Mouse (Mus musculus) thymus, postnatal 4 days (tissue): ENCODE measurements around the gene Arhgef17.

Experiments used
- DNase-seq: peaks from one replicate; pipeline ENCODE4 v3.0.0; 2021

The Arhgef17 gene

DNA sequence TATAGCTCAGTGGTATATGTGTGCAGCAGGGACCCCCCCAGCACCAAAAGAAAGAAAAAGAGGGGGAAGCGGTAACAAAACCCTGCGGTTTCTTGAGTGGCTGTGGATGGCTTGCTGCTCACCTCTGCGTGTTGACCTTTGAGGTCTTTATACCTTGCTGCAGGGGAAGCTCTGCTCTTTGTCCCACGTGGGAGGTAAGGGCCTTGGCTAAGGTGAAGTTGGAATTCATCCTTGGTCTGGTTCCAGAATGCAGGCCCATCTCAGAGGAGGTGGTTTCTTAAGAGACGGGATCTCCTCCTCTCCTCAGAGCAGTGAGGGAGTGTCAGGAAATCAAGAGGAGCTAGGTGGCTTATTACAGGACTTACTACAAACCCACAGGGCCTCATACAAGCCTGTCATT, 89.7 kb downstream of the Arhgef17 start:
- DNase-seq: no peak

DNA sequence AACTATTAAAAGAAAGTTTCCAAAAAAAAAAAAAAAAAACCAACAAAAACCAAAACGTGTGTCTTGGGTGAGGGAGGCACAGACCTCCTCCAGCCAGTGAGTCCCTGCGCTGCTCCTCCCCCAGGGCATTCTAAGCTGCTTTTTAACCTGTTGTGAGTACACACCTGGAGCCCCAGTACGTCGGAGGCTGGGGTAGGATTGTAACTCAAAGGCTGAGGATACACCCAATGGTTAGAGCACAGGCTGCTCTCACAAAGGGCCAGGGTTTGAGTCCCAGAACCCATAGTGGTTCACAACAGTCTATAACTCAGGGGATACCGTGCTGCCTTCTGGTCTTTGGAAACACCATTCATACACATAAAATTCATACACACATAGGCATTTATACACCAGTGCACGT, 90.3 kb downstream of the Arhgef17 start:
- no peak for DNase-seq

GRCm38 (mm10) chr7:100840906-100841305, 91.0 kb downstream of the Arhgef17 start:
- DNase-seq: no peak

- DNase-seq: no peak
These were observed 92.1 kb downstream of the Arhgef17 start for GRCm38 (mm10) chr7:100839632-100840402.

DNA sequence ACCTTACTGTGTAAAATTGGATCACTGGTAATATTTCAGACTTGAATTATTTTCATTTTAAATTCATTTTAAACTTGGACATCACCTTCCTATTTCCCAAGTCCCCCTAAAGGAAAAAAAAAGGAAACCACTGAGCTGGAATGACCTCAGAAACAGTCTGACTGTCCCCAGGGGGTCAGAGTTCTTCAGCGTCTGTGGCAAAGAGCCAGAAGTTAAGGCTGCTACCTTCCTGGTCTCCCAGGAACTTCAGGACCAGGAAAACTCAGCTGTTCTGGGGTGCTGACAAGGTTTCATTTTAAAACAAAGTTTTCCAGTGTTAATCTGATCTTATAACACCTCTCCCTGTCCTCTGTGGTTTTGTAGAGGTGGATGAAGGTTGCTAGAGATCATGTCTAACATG, 94.2 kb downstream of the Arhgef17 start:
- no peak for DNase-seq

GRCm38 (mm10) chr7:100836657-100837056, 95.2 kb downstream of the Arhgef17 start:
- no peak for DNase-seq

DNA sequence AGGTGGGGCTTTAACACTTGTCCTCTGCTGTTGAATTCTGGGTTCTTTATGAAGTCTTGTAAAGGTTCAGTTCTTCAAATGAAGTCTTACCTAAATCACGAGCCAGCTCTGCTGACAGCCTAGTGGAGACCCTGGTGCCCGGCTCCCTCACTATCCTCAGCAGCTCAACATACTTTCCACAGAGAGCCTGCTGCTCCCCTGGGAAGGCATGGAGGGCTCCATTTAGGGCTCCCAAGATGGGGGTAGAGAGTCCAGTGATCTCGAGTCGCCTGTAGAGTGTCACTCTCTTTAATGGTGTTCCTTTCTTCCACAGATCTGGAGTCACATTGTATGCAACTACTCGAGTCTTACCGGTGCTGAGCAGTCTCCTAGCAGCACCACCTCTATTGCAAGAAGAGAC, 96.2 kb downstream of the Arhgef17 start:
- no peak for DNase-seq

DNA sequence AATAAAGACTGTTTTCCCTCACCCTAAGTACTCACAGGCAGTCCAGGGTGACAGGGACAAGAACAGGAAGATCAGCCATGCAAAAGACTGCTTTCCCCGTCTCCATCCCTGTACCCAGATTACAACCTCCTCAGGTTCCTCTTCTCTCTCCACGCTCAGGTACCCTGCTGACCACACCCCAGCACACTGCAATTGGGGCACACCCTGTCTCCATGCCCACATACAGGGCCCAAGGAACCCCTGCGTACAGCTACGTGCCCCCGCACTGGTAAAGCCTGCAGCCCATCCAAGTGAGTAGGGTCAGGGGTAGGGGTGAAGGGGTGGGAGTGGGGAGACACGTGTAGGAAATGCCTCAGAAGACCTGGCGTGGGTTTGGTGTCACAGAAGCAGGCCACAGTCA, 96.7 kb downstream of the Arhgef17 start:
- DNase-seq: no peak

DNA sequence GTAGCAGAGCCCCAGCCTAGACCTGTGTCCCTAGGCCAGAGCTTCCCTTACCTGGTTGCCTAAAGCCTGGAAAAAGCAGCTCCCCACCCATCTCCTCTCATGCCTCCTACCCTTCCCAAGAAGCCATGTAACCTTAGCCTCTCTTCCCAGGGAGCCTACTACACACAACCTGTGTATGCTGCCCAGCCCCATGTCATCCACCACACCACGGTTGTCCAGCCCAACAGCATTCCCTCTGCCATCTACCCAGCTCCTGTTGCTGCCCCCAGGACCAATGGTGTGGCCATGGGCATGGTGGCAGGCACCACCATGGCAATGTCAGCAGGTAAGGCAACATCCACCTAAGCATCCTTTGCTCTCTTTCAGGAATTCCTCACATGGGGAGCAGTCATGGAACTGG, 98.0 kb downstream of the Arhgef17 start:
- DNase-seq: no peak

DNA sequence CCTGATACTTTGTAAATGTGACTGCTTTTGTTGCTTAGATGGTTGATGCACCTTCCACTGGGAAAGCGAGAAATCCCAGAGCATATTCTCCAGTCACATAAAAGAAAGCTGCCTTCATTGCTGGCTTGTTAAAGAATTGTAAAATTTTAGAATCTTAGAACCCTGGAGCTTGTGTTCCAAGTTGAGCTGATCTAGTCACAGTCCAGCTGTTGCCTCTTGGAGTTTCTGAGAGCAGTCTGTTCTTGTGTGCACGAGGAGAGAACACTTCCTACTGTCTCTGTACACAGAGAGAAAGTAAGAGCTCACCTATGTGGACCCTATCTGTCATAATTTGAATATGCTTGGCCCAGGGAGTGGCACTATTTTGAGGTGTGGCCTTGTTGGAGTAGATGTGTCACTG, 103.4 kb downstream of the Arhgef17 start:
- no peak for DNase-seq

DNA sequence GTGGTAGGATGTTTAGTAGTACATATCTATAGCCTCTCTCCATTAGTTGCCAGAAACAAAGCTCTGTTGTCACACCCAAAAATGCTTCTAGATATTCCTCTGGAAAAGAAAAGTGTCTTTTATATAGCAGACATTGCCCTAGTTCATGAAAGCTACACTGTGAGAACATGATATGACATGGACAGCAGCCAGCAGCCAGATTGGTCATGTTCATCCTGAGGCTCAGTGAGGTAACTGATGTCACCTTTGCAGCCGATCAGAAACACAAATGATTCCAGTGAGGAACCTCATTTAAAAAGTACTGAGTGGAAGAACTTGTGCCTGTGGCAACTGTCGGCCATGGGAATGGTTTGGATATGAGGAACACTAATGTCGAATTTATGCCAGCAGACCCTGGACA, 107.2 kb downstream of the Arhgef17 start:
- DNase-seq: no peak
